Mouse (Mus musculus): ENCODE results near the gene Zfp954. TPM values are rescaled to one million over a fixed set of nuclear protein-coding genes. Genes with fewer than 3 reads are reported as not detected.
"Not testable (repeated sequence)": the region's sequence is repeated elsewhere in the genome, so short reads cannot be mapped to it uniquely, and the experiment has no call there.

Gene Zfp954
- 10.7 and 15.9 TPM in 2 replicates for total RNA-seq (2014; fragmentation: Nextera tagmentation)
- total RNA-seq (2017), result 19.2 and 22.1 TPM in 2 replicates

DNA sequence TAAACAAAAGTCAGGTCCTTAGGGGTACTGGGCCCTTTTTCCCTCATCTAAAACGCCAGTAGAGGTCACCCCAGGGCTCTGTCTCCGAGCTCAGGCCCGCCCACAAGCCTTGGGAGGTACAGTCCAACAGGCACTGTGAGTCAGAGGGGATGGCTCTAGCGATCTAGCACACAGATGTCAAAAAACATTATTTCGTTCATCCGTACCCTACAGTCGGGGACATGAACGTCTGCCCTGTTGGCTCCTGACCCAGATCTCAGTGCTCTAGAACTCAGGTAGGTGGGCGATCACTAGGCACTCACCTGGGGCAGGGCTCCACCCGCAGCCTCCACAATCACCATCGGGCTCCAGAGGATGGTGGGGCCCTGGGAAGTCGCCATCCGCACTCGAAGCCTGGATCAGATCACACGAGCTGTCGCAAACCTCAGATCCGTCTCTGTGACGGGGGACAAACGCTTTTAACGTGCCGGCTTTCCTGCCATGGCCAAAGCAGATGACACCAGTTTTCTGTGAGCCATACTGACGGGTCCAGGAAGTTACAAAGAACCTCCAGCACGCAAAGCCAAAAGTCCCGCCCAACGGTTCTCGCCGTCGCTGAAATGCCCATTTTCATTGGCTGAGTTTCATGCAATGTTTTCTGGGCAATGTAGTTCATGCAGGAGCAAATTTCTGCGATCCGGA lies at the start of gene Zfp954:
Zfp954 (minus strand) TSS at position 568 of the 681 bp plus-strand sequence.
- peak; percentile 95 for ATAC-seq (replicated peaks; ENCODE audit: poor library complexity, severe bottlenecking)

DNA sequence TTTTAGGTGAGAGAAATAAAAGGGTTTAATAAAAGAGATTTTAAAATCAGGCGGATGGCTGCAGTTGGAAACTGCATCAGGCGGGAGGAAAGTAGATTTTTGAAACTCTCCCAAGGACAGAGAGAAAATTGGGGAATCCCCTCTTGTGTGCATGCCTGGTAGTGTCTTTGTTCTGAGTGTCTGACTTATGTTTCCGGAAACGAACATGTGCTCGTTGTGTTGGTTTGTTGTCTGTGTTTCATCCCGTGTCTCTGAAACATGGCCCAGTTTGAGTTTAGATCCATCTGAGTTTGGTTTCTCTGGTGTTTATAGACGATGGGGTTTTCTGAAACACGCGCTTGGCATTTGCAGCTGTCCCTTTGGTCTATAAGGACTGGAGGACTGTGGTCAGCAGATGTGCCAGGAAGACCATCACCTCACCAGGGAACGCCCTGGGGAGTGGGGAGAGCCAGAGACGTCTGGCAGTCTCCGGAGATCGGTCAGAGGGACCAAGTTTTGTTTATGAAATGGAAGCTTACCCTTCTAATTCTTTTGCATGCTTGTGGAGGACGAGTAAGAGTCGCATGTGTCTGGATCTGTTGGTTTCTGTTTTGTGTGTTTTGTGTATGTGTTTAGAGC lies 24.8 kb upstream of the Zfp954 start:
- no peak for ATAC-seq (replicated peaks; ENCODE audit: poor library complexity, severe bottlenecking)

DNA sequence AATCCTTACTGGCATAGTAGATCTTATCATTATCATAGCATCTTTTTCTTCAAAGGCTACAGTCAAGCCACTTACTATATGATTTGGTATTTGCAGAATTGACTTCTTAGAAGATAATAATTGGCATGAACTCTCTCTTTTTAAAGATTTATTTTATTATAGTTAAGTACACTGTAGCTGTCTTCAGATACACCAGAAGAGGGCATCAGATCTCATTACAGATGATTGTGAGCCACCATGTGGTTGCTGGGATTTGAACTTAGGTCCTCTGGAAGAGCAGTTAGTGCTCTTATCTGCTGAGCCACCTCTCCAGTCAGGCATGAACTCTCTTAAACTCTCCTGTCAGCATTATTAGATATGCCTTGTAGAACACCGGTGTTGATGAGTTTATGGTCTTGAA lies 22.9 kb upstream of the Zfp954 start:
- no peak for ATAC-seq (replicated peaks; ENCODE audit: poor library complexity, severe bottlenecking)

DNA sequence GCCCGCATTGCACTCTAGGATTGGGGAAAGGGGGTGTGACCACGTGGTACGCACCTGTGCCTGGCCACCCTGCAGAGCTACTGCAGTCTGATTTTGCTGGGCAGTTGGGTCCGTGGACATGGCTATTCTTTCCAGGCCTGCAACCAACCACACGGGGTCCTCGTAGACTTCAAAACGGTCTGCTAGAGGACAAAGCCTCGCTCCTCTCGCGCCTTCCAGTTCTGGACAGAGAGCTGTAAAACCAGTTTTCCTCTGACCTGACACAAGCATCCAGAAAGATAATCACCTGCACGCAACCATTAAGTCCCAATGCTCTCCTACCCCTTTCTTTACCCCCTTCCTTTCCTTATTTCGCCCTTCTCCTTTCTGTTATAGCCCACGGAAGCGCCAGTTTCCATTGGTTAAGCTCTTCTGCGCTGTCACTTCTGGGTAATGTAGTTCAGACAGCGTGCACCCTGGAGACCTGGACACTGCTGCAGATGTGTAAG lies 15.1 kb upstream of the Zfp954 start, which contains the start of gene Zfp773:
Zfp773 (minus strand) TSS at position 377 of the 488 bp plus-strand sequence.
- peak; percentile 99 for ATAC-seq (replicated peaks; ENCODE audit: poor library complexity, severe bottlenecking)

DNA sequence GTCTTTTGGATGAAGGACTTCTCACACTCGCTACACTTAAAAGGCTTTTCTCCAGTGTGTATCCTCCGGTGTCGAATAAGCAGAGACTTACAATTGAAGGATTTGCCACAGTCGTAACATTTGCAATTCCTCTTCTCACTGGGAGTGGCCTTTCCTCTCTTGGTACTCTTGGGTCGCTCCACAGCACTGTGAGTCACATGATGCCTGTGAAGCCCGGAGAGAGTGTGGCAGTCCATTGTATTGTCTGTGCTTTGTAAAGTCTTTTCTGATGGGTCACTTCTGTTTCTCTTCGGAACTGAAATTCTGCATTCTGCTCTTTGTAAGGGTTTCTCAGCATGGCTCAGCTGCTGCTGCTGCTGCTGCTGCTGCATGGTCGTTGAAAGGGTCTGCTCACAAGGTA lies 11.5 kb upstream of the Zfp954 start:
- no peak for ATAC-seq (replicated peaks; ENCODE audit: poor library complexity, severe bottlenecking)

DNA sequence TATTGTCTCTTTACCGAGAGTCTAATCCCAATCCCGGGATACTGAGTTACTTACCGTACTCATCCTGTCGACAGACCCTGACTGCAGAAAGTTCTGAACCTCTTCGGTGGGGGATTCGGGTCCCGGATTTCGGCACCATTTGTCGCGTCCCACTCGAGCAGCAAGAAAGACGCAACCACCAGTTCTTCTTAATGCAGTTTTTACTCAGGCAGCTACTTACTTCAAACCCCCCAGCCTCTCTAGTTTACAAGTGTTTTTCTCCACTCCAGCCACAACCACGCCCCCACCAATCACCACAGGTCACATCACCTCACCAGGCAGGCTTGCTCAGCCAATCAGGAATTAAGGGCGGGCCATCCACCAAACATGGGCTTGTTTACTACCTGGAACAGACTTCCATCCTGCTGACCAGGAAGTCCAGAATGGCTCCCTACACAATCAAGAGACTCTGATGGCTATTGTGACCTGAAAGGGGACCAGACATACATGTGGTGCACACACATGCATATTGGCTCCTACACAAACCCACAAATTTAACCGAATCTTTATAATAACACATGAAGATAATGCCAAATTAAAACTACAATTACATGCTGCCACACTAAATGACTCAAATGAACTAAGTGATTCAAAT lies 9.3 kb upstream of the Zfp954 start:
- ATAC-seq (replicated peaks; ENCODE audit: poor library complexity, severe bottlenecking), result not testable (repeated sequence)

DNA sequence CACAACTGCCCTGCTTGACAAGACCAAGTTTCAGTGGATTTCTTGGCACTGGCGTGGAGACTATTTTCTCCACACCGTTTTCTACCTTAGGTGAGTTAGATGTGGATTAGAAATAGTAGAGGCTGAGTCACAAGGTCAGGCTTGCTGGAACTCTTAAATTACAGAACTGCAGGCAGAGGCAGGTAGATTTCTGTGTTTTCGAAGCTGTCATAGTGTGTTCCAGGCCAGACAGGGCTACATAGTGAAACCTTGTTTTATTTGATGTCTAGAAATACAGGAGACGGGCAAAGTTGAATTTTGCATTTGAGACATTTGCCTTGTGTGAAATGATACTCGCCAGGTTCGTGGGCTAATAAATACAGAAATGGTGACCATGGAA lies 303 bp upstream of the Zfp954 start:
- ATAC-seq (replicated peaks; ENCODE audit: poor library complexity, severe bottlenecking), result no peak

DNA sequence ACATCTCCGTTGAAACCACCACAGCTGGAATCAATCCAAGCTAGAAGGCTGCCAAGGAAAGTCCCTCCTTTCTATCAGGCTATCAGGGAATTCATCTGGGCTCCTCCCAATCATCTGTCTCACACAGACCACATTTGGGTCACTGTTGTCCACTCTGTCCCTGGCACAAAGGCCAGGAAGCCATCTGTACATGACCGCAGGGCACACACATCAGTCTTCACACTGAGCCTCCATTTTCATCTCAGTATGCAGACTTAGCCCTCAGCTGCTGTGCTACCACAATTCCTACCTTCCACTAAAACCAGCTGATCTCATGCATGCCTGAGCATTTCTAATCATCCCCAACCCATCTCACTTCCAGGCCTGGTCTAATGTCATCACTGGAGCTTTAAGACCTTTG lies 2.8 kb downstream of the Zfp954 start:
- no peak for ATAC-seq (replicated peaks; ENCODE audit: poor library complexity, severe bottlenecking)

DNA sequence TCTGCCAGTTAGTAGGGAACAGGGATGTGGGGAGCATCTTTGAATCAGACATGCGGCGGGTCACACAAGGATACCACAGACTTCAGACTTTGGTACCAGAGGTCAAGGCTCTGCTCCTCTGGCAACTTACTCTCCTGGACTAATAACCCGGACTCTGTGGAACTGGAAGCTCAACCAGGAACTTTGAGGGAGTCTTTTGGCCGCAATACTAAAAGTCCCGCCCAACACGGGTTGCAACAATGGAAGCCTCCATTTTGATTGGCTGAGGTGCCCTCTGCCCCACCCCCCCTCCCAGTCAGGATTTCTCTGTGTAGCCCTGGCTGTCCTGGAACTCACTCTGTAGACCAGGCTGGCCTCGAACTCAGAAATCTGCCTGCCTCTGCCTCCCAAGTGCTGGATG lies 12.8 kb downstream of the Zfp954 start:
- no peak for ATAC-seq (replicated peaks; ENCODE audit: poor library complexity, severe bottlenecking)

Other genes with a start within 250 kb of the Zfp954 start
- not detected in 2 replicates for gene Aurkc, start 126.2 kb downstream of the Zfp954 start, total RNA-seq (2014; fragmentation: Nextera tagmentation)
- gene Aurkc, start 126.2 kb downstream of the Zfp954 start, total RNA-seq (2017), result not detected in 2 replicates
- gene Zfp773, start 15.3 kb upstream of the Zfp954 start, total RNA-seq (2014; fragmentation: Nextera tagmentation), result 0.51 and 1.4 TPM in 2 replicates
- gene Zfp773, start 15.3 kb upstream of the Zfp954 start, total RNA-seq (2017), result 3.7 and 3.8 TPM in 2 replicates
- gene Zfp418, start 49.8 kb upstream of the Zfp954 start, total RNA-seq (2014; fragmentation: Nextera tagmentation), result 0.77 and 5.0 TPM in 2 replicates
- 2.5 and 2.9 TPM in 2 replicates for gene Zfp418, start 49.8 kb upstream of the Zfp954 start, total RNA-seq (2017)
- gene Zfp772, start 88.5 kb upstream of the Zfp954 start, total RNA-seq (2014; fragmentation: Nextera tagmentation), result 3.0 and 5.7 TPM in 2 replicates
- 4.0 and 4.6 TPM in 2 replicates for gene Zfp772, start 88.5 kb upstream of the Zfp954 start, total RNA-seq (2017)
- gene Vmn2r29, start 125.8 kb upstream of the Zfp954 start, total RNA-seq (2014; fragmentation: Nextera tagmentation), result 0.38 and 7.4 TPM in 2 replicates
- gene Vmn2r29, start 125.8 kb upstream of the Zfp954 start, total RNA-seq (2017), result 0.13 TPM in 1 of 2 replicates, not detected in the other
- gene Gm45844, start 156.8 kb upstream of the Zfp954 start, total RNA-seq (2014; fragmentation: Nextera tagmentation), result 1.3 TPM in 1 of 2 replicates, not detected in the other
- 0.47 and 1.9 TPM in 2 replicates for gene Gm45844, start 156.8 kb upstream of the Zfp954 start, total RNA-seq (2017)
- gene Clcn4, start 179.4 kb upstream of the Zfp954 start, total RNA-seq (2014; fragmentation: Nextera tagmentation), result 18.2 and 23.0 TPM in 2 replicates
- gene Clcn4, start 179.4 kb upstream of the Zfp954 start, total RNA-seq (2017), result 22.6 and 24.0 TPM in 2 replicates
- gene Vmn2r30, start 216.1 kb upstream of the Zfp954 start, total RNA-seq (2014; fragmentation: Nextera tagmentation), result not detected in 2 replicates
- not detected in 2 replicates for gene Vmn2r30, start 216.1 kb upstream of the Zfp954 start, total RNA-seq (2017)